Mouse (Mus musculus) left cerebral cortex, postnatal 25 days (tissue): ENCODE measurements around the gene Aym1. TPM values are rescaled to one million over a fixed set of nuclear protein-coding genes. Genes with fewer than 3 reads are reported as not detected.
"Not testable (repeated sequence)": the region's sequence is repeated elsewhere in the genome, so short reads cannot be mapped to it uniquely, and the experiment has no call there.

Source experiments
- DNase-seq, 2 experiments: peaks; one replicate each; pipeline ENCODE4 v3.0.0; 2022; ENCODE audit warnings: low spot score in 2 of 2, mixed read lengths in 1 of 2
- intact Hi-C: fragments of 180-260 bp; cut with DNase I; formaldehyde crosslinking; loops from one replicate; pipeline ENCODE4 v1.15.1; 2025
- total RNA-seq, 2 experiments: library from RNA; stranded (reverse); gene quantifications; 2 replicates each; pipeline ENCODE4 v1.2.3; 2021

Gene Aym1
- not detected for total RNA-seq

GRCm38 (mm10) chr5:113357186-113357585, at the start of gene Aym1:
Gene Aym1, plus strand, starts transcription at chr5:113357294.
- DNase-seq: no peak
- intact Hi-C loops: no loop called here

DNA sequence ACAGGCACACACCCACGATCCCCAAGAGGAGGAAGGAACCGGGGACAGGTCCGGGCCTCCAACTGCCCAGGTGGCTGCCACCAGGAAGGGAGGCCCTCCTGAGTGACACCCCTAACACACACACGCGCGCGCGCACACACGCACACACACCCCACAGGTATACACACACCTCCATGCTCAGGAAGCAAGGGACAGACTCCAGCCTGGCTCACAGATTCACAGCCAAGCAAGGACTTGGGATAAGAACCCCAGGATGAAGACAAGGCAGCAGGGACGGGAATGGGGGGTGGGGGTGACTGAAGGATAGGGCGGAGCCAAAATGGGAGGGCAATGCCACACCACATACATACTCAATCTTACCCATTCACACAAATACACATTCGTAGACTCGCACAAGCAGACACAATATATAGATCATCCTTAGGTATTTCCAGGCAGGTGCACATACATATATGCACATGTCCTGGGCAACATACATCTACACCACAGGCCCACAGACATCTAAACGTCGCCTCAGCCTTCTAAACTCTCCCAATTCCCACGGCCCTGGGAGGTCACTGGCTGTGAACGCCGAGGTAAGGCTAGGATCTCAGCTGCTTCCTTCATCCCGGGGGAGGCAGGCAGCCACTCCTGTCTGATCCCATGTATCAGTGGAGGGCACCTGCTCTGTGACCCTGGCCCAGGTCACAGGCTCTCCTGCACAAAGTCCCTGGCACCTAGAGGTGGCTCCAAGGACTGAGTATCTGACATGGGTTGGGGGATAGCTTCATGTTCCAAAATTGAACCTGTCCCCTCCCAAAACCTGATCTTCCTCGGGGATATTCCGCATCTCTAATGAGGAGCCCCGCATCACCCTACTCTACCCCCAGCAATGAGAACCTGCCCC, 47.4 kb upstream of the Aym1 start:
- DNase-seq: peak in 1 of 2 experiments; percentile 53
- intact Hi-C loops: no loop called here

DNA sequence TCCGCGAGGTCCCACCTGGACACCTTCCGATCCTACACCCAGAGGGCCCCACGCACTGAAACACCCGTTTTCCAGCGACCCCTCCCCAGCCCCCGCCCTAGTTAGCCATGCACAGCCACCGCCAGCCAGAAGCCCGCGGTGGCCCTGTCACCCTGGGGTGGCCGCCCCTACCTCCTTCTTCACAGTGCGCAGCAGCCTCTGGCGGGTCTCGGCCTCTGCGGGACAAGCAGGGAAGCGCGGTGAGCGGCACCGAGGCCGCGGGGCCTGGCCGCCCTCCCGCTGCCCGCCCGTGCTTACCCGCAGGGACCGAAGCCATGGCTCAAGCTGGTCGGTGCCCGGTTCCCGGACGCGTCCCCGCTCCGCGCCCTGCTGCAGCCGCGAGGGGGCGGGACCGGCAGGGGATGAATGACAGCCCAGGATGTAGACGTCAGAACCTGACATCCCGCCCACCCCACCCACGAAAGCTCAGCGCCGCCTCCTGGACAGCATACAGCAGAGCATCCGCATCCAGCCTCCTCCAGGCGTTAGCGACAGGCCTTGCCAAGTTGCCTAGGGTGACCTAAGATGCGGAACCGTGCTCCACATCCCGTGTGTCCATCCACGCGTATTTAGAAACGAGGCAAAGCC, 46.6 kb upstream of the Aym1 start, which contains the start of gene Sgsm1:
Gene Sgsm1 (minus strand): TSS at position 410 of the 627 bp plus-strand sequence.
- intact Hi-C loops: no loop called here
- DNase-seq: peak; percentile 81 to 87

DNA sequence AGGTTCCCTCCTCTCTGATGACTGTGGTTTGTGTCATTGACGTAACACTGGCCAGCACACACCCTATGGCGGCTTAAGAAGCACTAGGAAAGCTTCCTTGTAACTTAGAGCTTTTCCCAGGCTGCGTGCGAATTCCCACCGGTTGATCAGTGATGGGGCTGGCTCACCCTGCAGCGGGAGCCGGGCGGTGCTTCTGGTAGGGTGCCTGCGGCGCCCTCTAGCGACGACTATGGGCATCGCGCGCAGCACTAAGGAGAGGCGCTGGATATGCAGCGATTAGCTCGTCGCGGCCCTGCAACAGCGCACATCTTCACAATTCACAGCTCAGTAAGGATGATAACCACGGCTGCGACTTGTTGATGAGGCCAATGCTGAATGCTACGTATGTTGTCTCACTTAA, 43.1 kb upstream of the Aym1 start:
- intact Hi-C loops: no loop called here
- DNase-seq: peak; percentile 91 to 92

- intact Hi-C loops: no loop called here
- no peak for DNase-seq
Measured at GRCm38 (mm10) chr5:113323784-113324638, 33.1 kb upstream of the Aym1 start.

GRCm38 (mm10) chr5:113329463-113329862, 27.6 kb upstream of the Aym1 start:
- intact Hi-C loops: no loop called here
- DNase-seq: no peak

DNA sequence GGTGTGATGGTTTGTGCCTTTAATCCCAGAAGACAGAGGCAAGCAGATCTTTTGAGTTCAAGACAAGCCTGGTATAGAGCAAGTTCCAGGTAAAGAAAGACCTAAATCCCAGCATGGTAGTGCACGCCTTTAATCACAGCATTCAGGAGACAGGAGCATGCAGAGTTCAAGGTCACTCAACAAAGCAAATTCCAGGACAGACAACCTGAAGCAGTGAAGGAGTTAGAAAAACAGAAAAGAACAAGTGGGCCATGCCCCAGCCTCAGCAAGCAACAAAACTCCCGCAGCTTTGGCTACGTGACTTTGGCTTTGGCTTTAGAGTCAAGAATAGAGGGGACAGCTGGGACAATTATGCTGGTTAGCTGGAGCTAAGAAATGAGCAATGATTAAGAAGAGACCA, 26.9 kb upstream of the Aym1 start:
- no peak for DNase-seq
- intact Hi-C loops: no loop called here

DNA sequence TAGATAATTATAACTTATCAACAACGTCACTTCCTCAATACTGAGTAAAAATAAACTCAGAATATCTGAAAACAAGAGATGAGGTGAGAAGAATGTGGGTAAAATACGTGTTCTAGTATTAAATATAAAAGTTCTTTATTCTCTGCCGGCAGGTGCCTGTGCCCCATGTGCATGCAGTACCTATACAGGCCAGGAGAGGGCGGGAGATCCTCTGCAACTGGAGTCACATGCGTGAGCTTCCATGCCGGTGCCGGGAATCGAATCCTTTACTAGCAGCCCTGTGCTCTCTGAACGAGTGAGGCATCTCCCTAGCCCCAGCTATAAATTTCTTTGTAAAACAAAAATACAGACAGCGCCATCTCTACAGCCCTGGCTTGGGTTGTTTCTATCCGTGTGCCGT, 24.9 kb upstream of the Aym1 start:
- no peak for DNase-seq
- intact Hi-C loops: no loop called here

- intact Hi-C loops: no loop called here
- DNase-seq: no peak
Measured at GRCm38 (mm10) chr5:113332899-113333298, 24.2 kb upstream of the Aym1 start.

GRCm38 (mm10) chr5:113334621-113335530, 22.2 kb upstream of the Aym1 start:
- intact Hi-C loops: no loop called here
- DNase-seq: no peak

GRCm38 (mm10) chr5:113335732-113336131, 21.4 kb upstream of the Aym1 start:
- DNase-seq: no peak
- intact Hi-C loops: no loop called here

DNA sequence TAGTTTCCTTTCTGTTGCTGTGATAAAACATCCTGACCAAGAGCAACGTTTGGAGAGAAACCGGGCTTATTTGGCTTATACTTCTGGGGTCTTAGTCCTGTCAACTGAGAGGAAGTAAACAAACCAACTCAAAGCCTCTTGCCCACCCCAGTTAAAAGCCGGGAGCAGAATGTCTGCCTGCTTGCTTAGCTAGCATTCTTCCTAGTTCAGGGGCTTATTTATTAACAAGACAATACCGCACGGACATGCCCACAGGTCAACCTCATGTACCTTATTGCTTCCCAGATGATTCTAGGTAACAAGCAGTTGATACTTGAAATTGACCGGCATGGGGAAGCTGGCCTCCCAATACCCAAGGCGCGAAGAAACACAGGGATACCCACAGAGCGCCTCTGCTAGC, 20.8 kb upstream of the Aym1 start:
- intact Hi-C loops: no loop called here
- no peak for DNase-seq

DNA sequence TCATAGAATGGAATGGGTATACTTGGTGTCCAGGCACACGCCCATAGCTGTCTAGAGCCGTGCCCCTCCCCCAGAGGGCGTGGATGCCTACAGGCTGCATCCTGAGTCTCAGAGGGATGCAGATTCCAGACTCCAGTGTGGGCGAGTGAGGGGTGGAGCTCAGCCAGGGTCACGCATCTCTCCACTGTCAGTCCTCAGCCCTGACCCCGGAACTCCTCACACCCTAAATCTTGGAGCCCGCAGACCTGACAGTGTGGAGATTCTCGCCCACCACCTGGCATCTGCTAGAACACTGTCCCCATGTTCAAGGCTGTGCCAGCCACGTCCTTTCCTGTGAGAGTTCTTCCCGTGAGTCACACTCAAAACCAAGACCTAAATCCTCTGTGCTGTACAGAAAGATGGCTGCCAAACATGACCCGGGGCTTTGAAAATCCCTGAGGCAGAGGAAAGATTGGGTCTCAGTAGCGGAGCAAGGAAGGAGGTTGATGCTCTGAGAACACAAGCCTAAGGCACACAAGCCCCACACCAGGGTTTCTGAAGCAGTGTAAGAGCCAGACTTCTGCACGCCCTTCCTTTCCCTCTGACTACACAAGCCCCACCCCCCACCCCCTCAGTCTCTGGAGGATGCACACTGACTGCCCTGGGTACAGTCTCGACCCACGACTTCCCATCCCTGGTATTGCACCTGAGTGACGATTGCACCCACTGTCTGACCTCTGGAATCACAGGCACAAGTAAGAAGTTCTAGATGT, 12.3 kb upstream of the Aym1 start:
- intact Hi-C loops: loop anchor here (10.0 kb wide), 1 partner anchor 1500 kb away; no protein-coding TSS in a partner anchor
- peak; percentile 17 to 76 for DNase-seq

DNA sequence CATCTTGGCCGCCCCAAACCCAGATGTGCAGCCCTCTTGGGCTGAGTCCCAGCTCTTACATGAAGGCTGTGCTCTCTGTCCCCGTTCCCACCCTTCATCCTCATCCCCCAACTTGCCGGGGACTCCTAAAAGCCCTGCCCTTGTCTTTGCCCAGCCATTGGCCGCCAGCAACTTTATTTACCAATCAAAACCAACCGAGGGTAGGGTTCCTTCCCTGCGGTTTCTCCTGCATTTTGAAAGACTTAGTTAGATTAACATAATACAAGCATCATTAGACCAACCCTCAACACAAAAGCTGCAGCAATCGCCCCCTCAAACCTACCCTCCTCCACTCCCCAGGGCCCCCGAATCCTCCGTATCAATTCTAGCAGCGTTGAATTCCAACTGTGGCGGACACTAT, 11.3 kb upstream of the Aym1 start:
- DNase-seq: no peak
- intact Hi-C loops: loop anchor here (10.0 kb wide), 1 partner anchor 1499 kb away; no protein-coding TSS in a partner anchor

- intact Hi-C loops: loop anchor here (10.0 kb wide), 1 partner anchor 1498 kb away; no protein-coding TSS in a partner anchor
- not testable (repeated sequence) for DNase-seq
Measured at GRCm38 (mm10) chr5:113346651-113347050, 10.4 kb upstream of the Aym1 start.

DNA sequence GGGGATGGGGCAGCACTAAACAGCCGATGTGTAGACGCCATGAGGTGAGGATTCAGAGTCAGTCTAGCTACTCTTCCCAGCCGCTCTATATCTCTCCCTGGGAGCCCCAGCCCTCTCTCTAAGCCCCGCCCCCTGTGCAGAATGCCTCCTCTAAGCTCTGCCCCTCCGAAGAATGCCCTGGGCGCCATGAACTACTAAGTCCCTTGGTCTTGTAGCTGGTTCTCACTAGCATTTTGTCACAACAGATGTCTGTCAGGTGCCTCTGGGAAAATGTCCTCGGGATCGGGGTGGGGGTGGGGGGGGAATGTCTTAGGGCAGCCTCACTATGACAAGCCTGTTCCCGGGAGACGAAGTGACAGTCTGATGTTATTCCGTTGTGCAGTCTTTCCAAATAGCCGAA, 9.5 kb upstream of the Aym1 start:
- intact Hi-C loops: loop anchor here (10.0 kb wide), 1 partner anchor 1497 kb away; no protein-coding TSS in a partner anchor
- no peak for DNase-seq

DNA sequence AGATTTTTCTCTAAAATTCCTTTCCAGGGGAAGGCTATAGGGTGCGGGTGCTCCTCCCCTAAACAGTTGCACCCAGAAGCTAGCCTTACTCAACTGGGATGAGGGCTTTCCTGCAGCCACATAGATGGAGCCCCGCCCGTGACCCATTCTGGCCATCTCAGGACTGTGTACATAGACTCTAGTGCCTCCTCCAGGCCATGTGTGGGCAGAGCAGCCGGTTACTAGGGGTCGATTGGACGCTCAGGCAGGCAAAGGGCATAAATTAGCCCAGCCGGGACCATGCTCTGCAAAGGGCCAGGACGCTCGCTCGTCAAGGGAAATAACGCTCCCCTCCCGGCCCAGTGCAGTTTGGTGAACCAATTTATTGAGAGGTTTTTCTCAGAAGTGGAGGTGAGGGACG, 8.5 kb upstream of the Aym1 start:
- no peak for DNase-seq
- intact Hi-C loops: loop anchor here (10.0 kb wide), 1 partner anchor 1496 kb away; no protein-coding TSS in a partner anchor

DNA sequence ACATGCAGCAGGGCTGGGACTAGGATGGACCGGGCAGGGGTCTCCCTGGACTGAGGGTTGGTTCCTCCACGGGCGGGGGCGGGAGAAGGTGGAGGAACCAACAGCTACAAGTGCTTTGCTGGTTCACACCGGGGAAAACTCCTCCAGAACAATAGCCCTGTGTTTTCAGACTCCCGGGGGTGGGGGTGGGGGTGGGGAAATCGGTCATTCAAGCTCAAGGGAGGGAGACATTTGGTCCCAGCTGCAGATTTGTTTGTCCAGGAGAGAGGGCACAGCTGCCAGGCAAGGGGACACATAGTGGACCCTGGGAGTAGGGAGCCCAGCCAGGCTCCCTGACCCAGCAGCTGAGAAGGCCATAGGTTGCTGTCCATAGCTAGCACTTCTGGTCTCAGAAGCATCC, 7.9 kb upstream of the Aym1 start:
- DNase-seq: no peak
- intact Hi-C loops: loop anchor here (10.0 kb wide), 1 partner anchor 1496 kb away; no protein-coding TSS in a partner anchor
